Mouse (Mus musculus) liver, adult 2 months (tissue): ENCODE data around the gene Plek.
"Not testable (repeated sequence)": the region's sequence is repeated elsewhere in the genome, so short reads cannot be mapped to it uniquely, and the experiment has no call there.

Source experiments
- CTCF ChIP-seq: fragments of 200-500 bp; IDR thresholded peaks from 2 replicates; pipeline ENCODE4 v1.5.1; 2011; ENCODE audit warnings: low read depth, low read length, control low read depth
- POLR2A ChIP-seq: fragments of 200-500 bp; IDR thresholded peaks from 2 replicates; pipeline ENCODE4 v1.6.1; 2011; ENCODE audit warnings: low read length, control low read depth; ENCODE audit not compliant: insufficient read depth; ENCODE audit errors: extremely low read depth

DNA sequence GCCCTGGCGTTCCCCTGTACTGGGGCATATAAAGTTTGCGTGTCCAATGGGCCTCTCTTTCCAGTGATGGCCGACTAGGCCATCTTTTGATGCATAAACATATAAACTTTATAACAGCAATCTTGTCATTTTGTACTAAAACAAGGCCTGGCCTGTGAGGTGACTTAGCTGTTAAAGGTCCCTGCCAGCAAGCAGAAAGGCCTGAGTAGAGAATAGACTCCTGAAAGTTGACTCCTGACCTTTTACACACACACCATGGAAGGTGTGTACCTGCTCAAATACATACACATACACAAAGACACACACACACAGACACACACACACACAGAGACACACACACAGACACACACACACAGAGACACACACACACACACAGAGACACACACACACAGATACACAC lies 45.7 kb downstream of the Plek start:
- TF ChIP-seq POLR2A, CTCF: not testable (repeated sequence)
